In the genomic region with DNA sequence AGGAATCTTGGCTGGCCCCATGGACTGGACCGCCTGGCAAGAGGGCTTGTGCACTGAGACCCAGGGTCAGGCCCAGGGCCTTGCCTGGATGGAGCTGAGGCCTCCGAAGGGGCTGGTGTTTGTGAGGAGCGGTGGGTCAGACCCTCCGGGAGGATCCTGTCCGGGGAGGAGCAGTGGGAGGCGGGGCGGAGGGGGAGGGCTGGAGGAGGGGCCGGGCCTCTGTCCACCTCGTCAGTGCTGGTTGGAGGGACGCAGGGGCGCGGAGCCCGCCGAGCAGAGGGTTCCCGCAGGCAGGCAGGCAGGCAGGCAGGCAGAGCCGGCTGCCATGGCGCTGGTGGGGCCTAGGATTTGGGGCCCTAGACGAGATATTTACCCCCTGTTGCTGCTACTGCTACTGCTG, we compare ENCODE assay signal across 7 mouse cellular contexts. TPM values are rescaled to one million over a fixed set of nuclear protein-coding genes. Genes with fewer than 3 reads are reported as not detected.
DNase-seq lines count a peak whose midpoint lies in the region; ATAC-seq and TF ChIP-seq lines count a peak whose summit lies in the region.

A gene (plus strand): TSS at position 234 of the 400 bp plus-strand sequence.

- no peak within 1 kb of the TSS for H3K4me3 ChIP-seq in lung, postnatal 0 days (ENCODE audit: low read depth, low read length)
- H3K4me3 ChIP-seq in forebrain, postnatal 0 days (ENCODE audit: low read depth, low read length), result no peak within 1 kb of the TSS
- H3K4me3 ChIP-seq in liver, embryonic 16.5 days (ENCODE audit: low read depth, low read length), result 0 out of 2 replicates have a peak within 1 kb of the TSS, but pooled peaks have one; percentile 11

- WGBS in lung, postnatal 0 days, result 6% methylated on average over 17 of the region's 18 CpGs
- WGBS in forebrain, postnatal 0 days, result 7% methylated on average over 17 of the region's 18 CpGs
- WGBS in liver, embryonic 16.5 days (ENCODE audit: insufficient replicate concordance), result 8% methylated on average over 18 of the region's 18 CpGs

- H3K27ac ChIP-seq in lung, postnatal 0 days (ENCODE audit: low read length), result no peak within 1 kb of the TSS
- peak within 1 kb of the TSS; percentile 21; the same call in 1 of the 2 replicates for H3K27ac ChIP-seq in forebrain, postnatal 0 days (ENCODE audit: low read depth, low read length)
- H3K27ac ChIP-seq in liver, embryonic 16.5 days (ENCODE audit: low read length), result no peak within 1 kb of the TSS

- no peaks in the 10 kb centered on the region for H3K36me3 ChIP-seq in lung, postnatal 0 days (ENCODE audit: insufficient read depth, low read length)
- no peaks in the 10 kb centered on the region for H3K36me3 ChIP-seq in forebrain, postnatal 0 days (ENCODE audit: insufficient read depth)
- H3K36me3 ChIP-seq in liver, embryonic 16.5 days (ENCODE audit: control insufficient read depth, insufficient read depth), result no peaks in the 10 kb centered on the region

- H3K4me1 ChIP-seq in lung, postnatal 0 days (ENCODE audit: insufficient read depth, low read depth, low read length), result no peaks in the 10 kb centered on the region; the same call in 1 of the 2 replicates
- H3K4me1 ChIP-seq in forebrain, postnatal 0 days (ENCODE audit: insufficient read depth), result peaks cover 5% of the 10 kb centered on the region; the same call in 1 of the 2 replicates
- peaks cover 17% of the 10 kb centered on the region for H3K4me1 ChIP-seq in liver, embryonic 16.5 days (ENCODE audit: control insufficient read depth, low read depth, low read length)

- no peak within 1 kb of the TSS for H3K9ac ChIP-seq in lung, postnatal 0 days (replicated peaks; ENCODE audit: low read depth)
- 0 out of 2 replicates have a peak within 1 kb of the TSS, but pooled peaks have one; percentile 1 for H3K9ac ChIP-seq in forebrain, postnatal 0 days
- H3K9ac ChIP-seq in liver, embryonic 16.5 days (ENCODE audit: low read depth, low read length), result no peak within 1 kb of the TSS

- no peak for ATAC-seq in lung, postnatal 0 days
- no peak for ATAC-seq in forebrain, postnatal 0 days
- no peak for ATAC-seq in liver, embryonic 16.5 days (ENCODE audit: low read depth)

- 0 out of 2 replicates have a peak, but pooled peaks cover 3% of the 10 kb centered on the region for H3K27me3 ChIP-seq in lung, postnatal 0 days (replicated peaks; ENCODE audit: insufficient read depth, low read length)
- H3K27me3 ChIP-seq in forebrain, postnatal 0 days (ENCODE audit: insufficient read depth, low read length), result no peaks in the 10 kb centered on the region
- H3K27me3 ChIP-seq in liver, embryonic 16.5 days (ENCODE audit: control insufficient read depth, insufficient read depth, low read depth, low read length), result peaks cover 24% of the 10 kb centered on the region

- no peak for TF ChIP-seq CTCF in lung, postnatal 0 days (IDR thresholded peaks at IDR 0.05)
- no peak for TF ChIP-seq CTCF in forebrain, postnatal 0 days (IDR thresholded peaks at IDR 0.05; ENCODE audit: low read depth)

- TF ChIP-seq EP300 in lung, postnatal 0 days (IDR thresholded peaks at IDR 0.05), result no peak

- DNase-seq in lung, postnatal 0 days (ENCODE audit: low spot score), result no peak
- DNase-seq in lung, postnatal 10 days, result no peak
- no peak for DNase-seq in forebrain, postnatal 0 days
- DNase-seq in frontal cortex, postnatal 36 days (ENCODE audit: low spot score in 2 of 2), result no peak
- no peak for DNase-seq in thymus, postnatal 14 days
- DNase-seq in urinary bladder, adult 2 months (ENCODE audit: low spot score), result no peak

- H3K4me2 ChIP-seq in lung, postnatal 0 days (replicated peaks; ENCODE audit: low read depth, low read length), result peak within 1 kb of the TSS; percentile 41
- H3K4me2 ChIP-seq in forebrain, postnatal 0 days (ENCODE audit: low read depth), result peak within 1 kb of the TSS; percentile 17
- H3K4me2 ChIP-seq in liver, embryonic 16.5 days (ENCODE audit: low read depth, low read length), result peak within 1 kb of the TSS; percentile 31

- H3K9me3 ChIP-seq in lung, postnatal 0 days (ENCODE audit: low read length), result no peaks in the 10 kb centered on the region
- no peaks in the 10 kb centered on the region for H3K9me3 ChIP-seq in forebrain, postnatal 0 days (ENCODE audit: low read length)
- H3K9me3 ChIP-seq in liver, embryonic 16.5 days (replicated peaks; ENCODE audit: control insufficient read depth, low read length), result no peaks in the 10 kb centered on the region

RNA-seq across cellular contexts. Expression of the gene that starts here (rescaled TPM):
- 0.39 and 0.40 TPM in 2 replicates for polyA plus RNA-seq in lung, postnatal 0 days (2015; fragmentation: Nextera tagmentation; extraction: Ambion mirVana)
- 3.8 and 6.0 TPM in 2 replicates for total RNA-seq in forebrain, postnatal 0 days (2014; rRNA removed)
- polyA plus RNA-seq in forebrain, postnatal 0 days (2015; fragmentation: Nextera tagmentation; extraction: Ambion mirVana), result 1.5 and 2.7 TPM in 2 replicates
- polyA plus RNA-seq in liver, embryonic 16.5 days (2015; fragmentation: Nextera tagmentation; extraction: Ambion mirVana), result 0.06 and 0.12 TPM in 2 replicates
- 3.3 and 4.5 TPM in 2 replicates for polyA plus RNA-seq in urinary bladder, adult 2 months (2012; rRNA removed)
